Mouse (Mus musculus) lung, postnatal 14 days (tissue): ENCODE measurements around the gene Snrpd2.
A peak's percentile ranks its signal among the peaks of the same experiment; 100 is the strongest.

Experiments
- DNase-seq: peaks from one replicate; pipeline ENCODE4 v3.0.0; 2021

Gene Snrpd2

GRCm38 (mm10) chr7:19179173-19179572 is 29.7 kb downstream of the Snrpd2 start:
- DNase-seq: peak; percentile 79

DNA sequence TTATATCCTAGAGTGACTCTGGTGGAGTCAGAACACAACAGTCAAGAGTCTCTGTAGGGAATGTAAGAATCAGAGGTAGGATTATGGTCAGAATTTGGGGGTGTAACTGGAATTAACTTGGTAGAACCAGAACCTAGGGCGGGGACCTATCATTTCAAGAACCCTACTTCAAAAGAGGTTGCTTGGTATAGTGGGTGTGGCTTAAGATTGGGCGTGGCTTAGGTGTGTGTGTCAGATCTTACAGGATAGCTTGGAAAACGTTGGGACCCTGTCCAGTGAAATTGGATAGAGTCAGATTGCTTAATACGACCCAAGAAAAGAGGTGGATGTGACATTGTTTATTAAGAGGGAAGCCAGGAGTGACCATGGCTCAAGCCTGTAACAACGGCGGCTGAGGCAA is 30.4 kb downstream of the Snrpd2 start:
- DNase-seq: no peak

GRCm38 (mm10) chr7:19180862-19181429 is 31.4 kb downstream of the Snrpd2 start:
- DNase-seq: peak; percentile 59

DNA sequence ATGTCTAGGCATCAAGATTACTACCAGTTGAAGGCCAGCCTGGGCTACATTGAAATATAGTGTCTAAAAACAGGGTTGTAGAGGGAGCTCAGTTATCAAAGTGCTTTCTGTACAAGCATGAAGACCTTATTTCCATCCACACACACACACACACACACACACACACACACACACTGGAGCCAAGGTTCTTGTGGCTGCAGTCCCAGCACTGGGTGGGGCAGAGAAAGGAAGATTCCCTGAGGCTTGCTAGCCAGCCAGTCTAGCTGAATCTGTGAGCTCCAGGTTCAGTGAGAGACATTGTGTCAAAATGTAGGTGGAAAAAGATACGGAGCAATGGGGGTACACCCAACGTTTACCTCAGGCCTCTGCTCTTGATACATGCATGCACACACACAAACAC is 34.7 kb downstream of the Snrpd2 start:
- no peak for DNase-seq

- DNase-seq: no peak
Observed at GRCm38 (mm10) chr7:19184758-19185157, 35.2 kb downstream of the Snrpd2 start.

GRCm38 (mm10) chr7:19194676-19195075 is 45.2 kb downstream of the Snrpd2 start:
- DNase-seq: no peak

DNA sequence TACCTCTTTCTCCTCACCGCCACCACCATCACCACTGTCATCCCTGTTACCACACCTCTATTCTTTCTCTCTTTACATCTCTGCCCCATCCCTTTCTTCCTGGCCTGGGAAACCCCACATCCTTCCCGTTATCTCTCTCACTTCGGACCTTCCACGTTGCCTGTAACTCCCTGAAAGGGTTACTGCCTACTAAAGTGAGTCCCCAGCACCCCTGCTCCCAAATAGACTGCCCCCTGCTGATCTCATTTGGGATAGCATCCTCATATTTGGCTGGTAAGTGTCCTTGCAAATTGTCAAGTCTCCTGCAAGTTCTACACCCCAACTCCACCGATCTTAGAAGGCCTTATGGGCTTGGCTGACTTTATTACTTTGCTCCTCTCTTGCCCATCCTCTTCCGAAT is 47.2 kb downstream of the Snrpd2 start:
- DNase-seq: peak; percentile 56

GRCm38 (mm10) chr7:19197985-19198384 is 48.5 kb downstream of the Snrpd2 start:
- DNase-seq: peak; percentile 58

DNA sequence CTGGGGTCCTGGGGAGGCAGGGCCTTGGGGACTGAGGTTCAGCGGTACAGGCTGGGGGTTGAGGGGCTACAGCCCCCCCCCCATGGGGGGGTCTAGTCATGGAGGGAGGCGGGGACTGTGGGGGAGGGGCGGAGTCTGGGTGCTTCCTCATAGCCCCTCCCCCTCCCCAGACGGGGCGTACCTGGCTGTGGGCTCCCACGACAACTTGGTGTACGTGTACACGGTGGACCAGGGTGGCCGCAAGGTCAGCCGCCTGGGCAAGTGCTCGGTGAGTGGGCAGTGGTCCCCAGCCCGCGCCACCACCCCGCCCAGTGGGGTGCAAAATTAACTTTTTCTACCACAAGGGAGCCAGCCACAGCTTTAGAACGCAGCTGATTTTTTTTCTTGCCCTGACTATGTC is 52.1 kb downstream of the Snrpd2 start:
- DNase-seq: no peak

- no peak for DNase-seq
Observed at GRCm38 (mm10) chr7:19202065-19202850, 52.7 kb downstream of the Snrpd2 start.
